Mouse (Mus musculus) embryonic facial prominence, embryonic 14.5 days (tissue): ENCODE data around the gene Gm9958. TPM values are rescaled to one million over a fixed set of nuclear protein-coding genes. Genes with fewer than 3 reads are reported as not detected.

Experiments used
- ATAC-seq: fragments of 200-750 bp; cut with Nextera tagmentation; 2 replicates; pipeline ENCODE4 v1.8.0; 2017; ENCODE audit warnings: low read depth, moderate number of reproducible peaks, moderate TSS enrichment
- DNase-seq: peaks from one replicate; pipeline ENCODE4 v3.0.0-alpha.2; 2015; ENCODE audit warnings: low spot score
- H3K27ac ChIP-seq: fragments of 300-500 bp; sonication (generic); replicated peaks from 2 replicates; pipeline ENCODE4 v1.5.1; 2014; ENCODE audit warnings: low read depth, mild to moderate bottlenecking, low read length, moderate library complexity
- H3K27me3 ChIP-seq: fragments of 300-500 bp; sonication (generic); replicated peaks from 2 replicates; pipeline ENCODE4 v1.6.1; 2014; ENCODE audit warnings: low read length; ENCODE audit not compliant: control insufficient read depth, insufficient read depth
- H3K36me3 ChIP-seq: fragments of 300-500 bp; sonication (generic); 2 replicates; pipeline ENCODE4 v1.6.1; 2014; ENCODE audit warnings: low read length, mixed read lengths; ENCODE audit not compliant: control insufficient read depth, insufficient read depth
- H3K4me1 ChIP-seq: fragments of 300-500 bp; sonication (generic); 2 replicates; pipeline ENCODE4 v1.6.1; 2014; ENCODE audit warnings: antibody characterized with exemption, low read length; ENCODE audit not compliant: control insufficient read depth, insufficient read depth
- H3K4me2 ChIP-seq: fragments of 300-500 bp; sonication (generic); 2 replicates; pipeline ENCODE4 v1.6.1; 2014; ENCODE audit warnings: low read depth, mild to moderate bottlenecking, low read length, moderate library complexity, mixed read lengths
- H3K4me3 ChIP-seq: fragments of 300-500 bp; sonication (generic); 2 replicates; pipeline ENCODE4 v1.5.1; 2014; ENCODE audit warnings: low read depth, mild to moderate bottlenecking, low read length
- H3K9ac ChIP-seq: fragments of 300-500 bp; sonication (generic); 2 replicates; pipeline ENCODE4 v1.6.1; 2014; ENCODE audit warnings: low read depth, mild to moderate bottlenecking, low read length, moderate library complexity, mixed read lengths
- H3K9me3 ChIP-seq: fragments of 300-500 bp; sonication (generic); 2 replicates; pipeline ENCODE4 v1.6.1; 2016; ENCODE audit warnings: low read length; ENCODE audit not compliant: control insufficient read depth
- WGBS: fragments of 180-500 bp; shearing (Covaris S2); extraction: QIAGEN DNeasy Blood & Tissue Kit; methylation state at CpG from one replicate; pipeline ENCODE4 v1.1.7; 2014; 5-methylcytosine and 5-hydroxymethylcytosine counted together
- polyA plus RNA-seq: library from polyadenylated mRNA; unstranded; fragments of >200 nt; fragmentation: Nextera tagmentation; extraction: Ambion mirVana; gene quantifications from 2 replicates; pipeline ENCODE4 v1.2.1, GENCODE M21; 2014

Gm9958 gene
- polyA plus RNA-seq, 1 experiment from 2014 or later = 4.2 TPM

- H3K9ac ChIP-seq = no peak overlapping the region
- no peak overlapping the region for H3K27ac ChIP-seq
- H3K4me1 ChIP-seq = no peaks in the 10 kb centered on the region
- no peak overlapping the region for H3K4me2 ChIP-seq
- DNase-seq = no peak
- H3K27me3 ChIP-seq = no peaks in the 10 kb centered on the region
- no peak overlapping the region for H3K4me3 ChIP-seq
- H3K9me3 ChIP-seq = no peaks in the 10 kb centered on the region
- ATAC-seq = 0 out of 2 replicates have a peak, but pooled peaks have one; percentile 22
- peaks cover 12% of the 10 kb centered on the region; the same call in 1 of the 2 replicates for H3K36me3 ChIP-seq
- WGBS = 88% methylated on average over 4 of the region's 4 CpGs
These were observed 13.3 kb upstream of the Gm9958 start for GRCm38 (mm10) chr5:90353552-90354317.

- H3K4me2 ChIP-seq = no peak overlapping the region
- no peaks in the 10 kb centered on the region for H3K27me3 ChIP-seq
- peaks cover 20% of the 10 kb centered on the region for H3K36me3 ChIP-seq
- no peak overlapping the region for H3K4me3 ChIP-seq
- no peaks in the 10 kb centered on the region for H3K4me1 ChIP-seq
- ATAC-seq = no peak
- no peak for DNase-seq
- no peak overlapping the region for H3K9ac ChIP-seq
- no peaks in the 10 kb centered on the region for H3K9me3 ChIP-seq
- no peak overlapping the region for H3K27ac ChIP-seq
- 86% methylated on average over 3 of the region's 3 CpGs for WGBS
These were observed 11.2 kb upstream of the Gm9958 start for GRCm38 (mm10) chr5:90355824-90356223.

- Histone ChIP-seq H3K4me3 (peak overlapping the region; percentile 96), H3K27ac (peak overlapping the region; percentile 100), H3K9ac (peak overlapping the region; percentile 99), H3K9me3 (no peaks in the 10 kb centered on the region), H3K36me3 (peaks cover 16% of the 10 kb centered on the region), H3K4me2 (peak overlapping the region; percentile 74), H3K27me3 (no peaks in the 10 kb centered on the region), H3K4me1 (peaks cover 18% of the 10 kb centered on the region)
- peak; percentile 84 for DNase-seq
- ATAC-seq = no peak
- WGBS = 4% methylated on average over 6 of the region's 6 CpGs
These were observed 2.5 kb upstream of the Gm9958 start for GRCm38 (mm10) chr5:90364526-90364925.

GRCm38 (mm10) chr5:90365141-90365951, 1.7 kb upstream of the Gm9958 start:
- H3K4me2 ChIP-seq = peak overlapping the region; percentile 74
- peaks cover 9% of the 10 kb centered on the region; the same call in 1 of the 2 replicates for H3K36me3 ChIP-seq
- H3K9me3 ChIP-seq = no peaks in the 10 kb centered on the region
- WGBS = under 1% methylated on average over 39 of the region's 61 CpGs
- ATAC-seq (peak; percentile 22), DNase-seq (peak; percentile 51)
- H3K9ac ChIP-seq = peak overlapping the region; percentile 99
- peaks cover 18% of the 10 kb centered on the region for H3K4me1 ChIP-seq
- no peaks in the 10 kb centered on the region for H3K27me3 ChIP-seq
- H3K27ac ChIP-seq = peak overlapping the region; percentile 100
- peak overlapping the region; percentile 96 for H3K4me3 ChIP-seq

GRCm38 (mm10) chr5:90366121-90367066, 610 bp upstream of the Gm9958 start, which contains the start of gene Ankrd17:
Ankrd17 (minus strand) TSS chr5:90366577.
- H3K9me3 ChIP-seq = no peaks in the 10 kb centered on the region
- under 1% methylated on average over 21 of the region's 104 CpGs for WGBS
- ATAC-seq (peak; percentile 95), DNase-seq (peak; percentile 95)
- H3K36me3 ChIP-seq = peaks cover 9% of the 10 kb centered on the region; the same call in 1 of the 2 replicates
- H3K4me2 ChIP-seq = peak within 1 kb of the TSS; percentile 74
- peak within 1 kb of the TSS; percentile 99 for H3K9ac ChIP-seq
- H3K27ac ChIP-seq = peak within 1 kb of the TSS; percentile 100
- peak within 1 kb of the TSS; percentile 96 for H3K4me3 ChIP-seq
- H3K4me1 ChIP-seq = peaks cover 18% of the 10 kb centered on the region
- no peaks in the 10 kb centered on the region for H3K27me3 ChIP-seq

- ATAC-seq = no peak
- no peak overlapping the region for H3K9ac ChIP-seq
- no peak overlapping the region for H3K4me2 ChIP-seq
- no peak for DNase-seq
- no peaks in the 10 kb centered on the region for H3K4me1 ChIP-seq
- H3K36me3 ChIP-seq = no peaks in the 10 kb centered on the region
- H3K9me3 ChIP-seq = no peaks in the 10 kb centered on the region
- WGBS = 84% methylated on average over 5 of the region's 5 CpGs
- H3K4me3 ChIP-seq = no peak overlapping the region
- H3K27me3 ChIP-seq = no peaks in the 10 kb centered on the region
- no peak overlapping the region for H3K27ac ChIP-seq
These were observed 3.4 kb downstream of the Gm9958 start for GRCm38 (mm10) chr5:90370401-90370800.

- Histone ChIP-seq H3K36me3 (no peaks in the 10 kb centered on the region), H3K4me2 (no peak overlapping the region), H3K9ac (no peak overlapping the region), H3K27me3 (no peaks in the 10 kb centered on the region), H3K27ac (no peak overlapping the region), H3K4me3 (no peak overlapping the region), H3K9me3 (no peaks in the 10 kb centered on the region), H3K4me1 (no peaks in the 10 kb centered on the region)
- WGBS = 86% methylated on average over 4 of the region's 4 CpGs
- ATAC-seq (no peak), DNase-seq (no peak)
These were observed 6.7 kb downstream of the Gm9958 start for GRCm38 (mm10) chr5:90373708-90374107.

- Histone ChIP-seq H3K9ac (no peak overlapping the region), H3K4me2 (no peak overlapping the region), H3K9me3 (no peaks in the 10 kb centered on the region), H3K27ac (no peak overlapping the region), H3K36me3 (no peaks in the 10 kb centered on the region), H3K4me1 (no peaks in the 10 kb centered on the region), H3K4me3 (no peak overlapping the region), H3K27me3 (no peaks in the 10 kb centered on the region)
- DNase-seq = peak; percentile 22
- ATAC-seq = no peak
- WGBS = 62% methylated on average over 4 of the region's 4 CpGs
These were observed 14.5 kb downstream of the Gm9958 start for GRCm38 (mm10) chr5:90381458-90381857.
